ENCODE assay signal across 9 mouse cellular contexts in the genomic region with DNA sequence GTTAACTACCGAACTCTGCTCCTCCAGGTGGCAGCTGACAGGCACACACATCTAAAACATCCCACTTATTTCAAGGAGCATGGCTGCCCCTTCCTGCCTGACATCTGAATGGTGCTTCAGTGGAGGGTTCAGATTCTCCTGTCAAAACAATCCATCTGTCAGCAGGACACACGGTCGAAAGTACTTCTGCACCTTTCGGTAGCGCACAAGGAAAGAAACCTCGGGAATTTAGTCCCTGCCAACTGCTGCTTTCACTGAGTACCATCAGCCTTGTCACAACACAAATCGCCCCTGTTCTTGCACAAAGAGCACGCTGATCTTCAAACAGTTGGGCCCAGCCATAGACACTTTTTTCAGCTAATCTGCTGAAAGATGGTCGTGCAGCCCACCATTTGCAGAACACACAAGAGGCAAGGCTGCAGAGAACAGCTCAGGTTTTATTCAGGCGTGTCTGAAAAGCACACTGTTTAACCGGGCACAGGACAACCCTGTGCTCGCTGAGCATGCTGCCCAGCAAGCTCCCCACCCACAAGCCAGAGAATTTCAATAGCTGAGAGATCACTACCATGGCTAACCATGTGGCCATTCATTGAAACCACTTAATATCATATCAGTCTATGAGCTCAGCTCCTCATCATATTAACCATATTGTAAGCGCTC. TPM values are rescaled to one million over a fixed set of nuclear protein-coding genes. Genes with fewer than 3 reads are reported as not detected.
DNase-seq lines count a peak whose midpoint lies in the region; ATAC-seq and TF ChIP-seq lines count a peak whose summit lies in the region.
"Had no signal": no experiment of that assay in that cellular context is flagged by ENCODE, and none has a peak within 500 bp of the region (broad histone marks: within the 10 kb centered on the region; RNA-seq: fewer than 3 reads in every experiment).

No protein-coding gene starts in this region.

- H3K4me1 ChIP-seq in heart, embryonic 10.5 days: peaks cover 49% of the 10 kb centered on the region
- H3K4me1 ChIP-seq in lung, embryonic 14.5 days (ENCODE audit: insufficient read depth): peaks cover 13% of the 10 kb centered on the region
- H3K4me1 ChIP-seq in hindbrain, embryonic 11.5 days (replicated peaks; ENCODE audit: control insufficient read depth, insufficient read depth, low read length): peaks cover 7% of the 10 kb centered on the region; the same call in 1 of the 2 replicates
- peaks cover 38% of the 10 kb centered on the region for H3K4me1 ChIP-seq in neural tube, embryonic 15.5 days

- H3K27me3 ChIP-seq in heart, embryonic 10.5 days (ENCODE audit: insufficient read depth, poor library complexity, severe bottlenecking): no peaks in the 10 kb centered on the region
- H3K27me3 ChIP-seq in lung, embryonic 14.5 days (ENCODE audit: insufficient read depth, low read length): no peaks in the 10 kb centered on the region
- H3K27me3 ChIP-seq in hindbrain, embryonic 11.5 days (ENCODE audit: control insufficient read depth, insufficient read depth, low read length): no peaks in the 10 kb centered on the region
- no peaks in the 10 kb centered on the region for H3K27me3 ChIP-seq in neural tube, embryonic 15.5 days (replicated peaks)

- TF ChIP-seq CTCF in lung, embryonic 14.5 days (IDR thresholded peaks at IDR 0.05; ENCODE audit: low read depth): no peak

- no peak overlapping the region for H3K27ac ChIP-seq in heart, embryonic 10.5 days
- H3K27ac ChIP-seq in lung, embryonic 14.5 days (ENCODE audit: low read depth): no peak overlapping the region
- H3K27ac ChIP-seq in hindbrain, embryonic 11.5 days (ENCODE audit: low read depth, low read length): no peak overlapping the region
- no peak overlapping the region for H3K27ac ChIP-seq in neural tube, embryonic 15.5 days (replicated peaks)

- H3K9me3 ChIP-seq in heart, embryonic 10.5 days: no peaks in the 10 kb centered on the region
- no peaks in the 10 kb centered on the region for H3K9me3 ChIP-seq in lung, embryonic 14.5 days (ENCODE audit: low read depth, low read length)
- H3K9me3 ChIP-seq in hindbrain, embryonic 11.5 days (ENCODE audit: control insufficient read depth, low read length): no peaks in the 10 kb centered on the region
- no peaks in the 10 kb centered on the region for H3K9me3 ChIP-seq in neural tube, embryonic 15.5 days (replicated peaks)

- H3K4me3 ChIP-seq in heart, embryonic 10.5 days: peak overlapping the region; percentile 3
- no peak overlapping the region for H3K4me3 ChIP-seq in lung, embryonic 14.5 days (ENCODE audit: low read depth, low read length)
- no peak overlapping the region for H3K4me3 ChIP-seq in hindbrain, embryonic 11.5 days (ENCODE audit: low read depth, low read length)
- H3K4me3 ChIP-seq in neural tube, embryonic 15.5 days (replicated peaks): no peak overlapping the region

- H3K9ac ChIP-seq in lung, embryonic 14.5 days: no peak overlapping the region
- no peak overlapping the region for H3K9ac ChIP-seq in hindbrain, embryonic 11.5 days (ENCODE audit: low read depth, low read length)
- no peak overlapping the region for H3K9ac ChIP-seq in neural tube, embryonic 15.5 days (replicated peaks)

- ATAC-seq in lung, embryonic 14.5 days (ENCODE audit: insufficient read depth): 0 out of 2 replicates have a peak, but pooled peaks have one; percentile 28
- ATAC-seq in hindbrain, embryonic 11.5 days (ENCODE audit: low FRiP score): no peak
- no peak for ATAC-seq in neural tube, embryonic 15.5 days (ENCODE audit: low FRiP score)

- no peak for DNase-seq in heart, embryonic 10.5 days (ENCODE audit: low spot score)
- DNase-seq in heart, adult 8-10 months (ENCODE audit: low spot score): no peak
- no peak for DNase-seq in lung, embryonic 14.5 days
- DNase-seq in lung, postnatal 10 days: no peak
- DNase-seq in hindbrain, embryonic 11.5 days (ENCODE audit: low spot score): peak; percentile 27
- DNase-seq in gastrocnemius, postnatal 36 days: no peak
- DNase-seq in urinary bladder, postnatal 36 days (ENCODE audit: low spot score in 2 of 2): no peak
- DNase-seq: B cell, adult 2 months had no signal

- 31% methylated on average over 13 of the region's 13 CpGs for WGBS in heart, embryonic 10.5 days
- 14% methylated on average over 13 of the region's 13 CpGs for WGBS in lung, embryonic 14.5 days
- WGBS in hindbrain, embryonic 11.5 days: 38% methylated on average over 13 of the region's 13 CpGs
- WGBS in neural tube, embryonic 15.5 days: 45% methylated on average over 13 of the region's 13 CpGs

- H3K4me2 ChIP-seq in lung, embryonic 14.5 days: peak overlapping the region; percentile 37; the same call in 1 of the 2 replicates
- H3K4me2 ChIP-seq in hindbrain, embryonic 11.5 days (replicated peaks; ENCODE audit: low read depth, low read length): no peak overlapping the region
- H3K4me2 ChIP-seq in neural tube, embryonic 15.5 days: peak overlapping the region; percentile 9; the same call in 1 of the 2 replicates

- H3K36me3 ChIP-seq in heart, embryonic 10.5 days: no peaks in the 10 kb centered on the region
- no peaks in the 10 kb centered on the region for H3K36me3 ChIP-seq in lung, embryonic 14.5 days (ENCODE audit: insufficient read depth)
- no peaks in the 10 kb centered on the region for H3K36me3 ChIP-seq in hindbrain, embryonic 11.5 days (ENCODE audit: control insufficient read depth, insufficient read depth, low read length)
- H3K36me3 ChIP-seq in neural tube, embryonic 15.5 days: no peaks in the 10 kb centered on the region

- intact Hi-C loops in gastrocnemius, postnatal 36 days (cut with DNase I): no loop called here

RNA-seq across cellular contexts. Expression of gene Lrig1, which starts 31.6 kb away (rescaled TPM):
- 9.7 and 11.8 TPM in 2 replicates for polyA plus RNA-seq in heart, embryonic 10.5 days (2016; fragmentation: Nextera tagmentation; extraction: Ambion mirVana)
- total RNA-seq in heart, adult 8-10 months (2022): 10 to 100 TPM; 27.0 to 36.3 (median 32.2) TPM
- polyA plus RNA-seq in lung, embryonic 14.5 days (2014; fragmentation: Nextera tagmentation; extraction: Ambion mirVana): 11.5 and 13.5 TPM in 2 replicates
- 18.0 and 20.2 TPM in 2 replicates for polyA plus RNA-seq in hindbrain, embryonic 11.5 days (2014; fragmentation: Nextera tagmentation; extraction: Ambion mirVana)
- 14.5 and 15.0 TPM in 2 replicates for polyA plus RNA-seq in neural tube, embryonic 15.5 days (2015; fragmentation: Nextera tagmentation; extraction: Ambion mirVana)
- 10 to 100 TPM; 49.2 to 51.2 TPM for total RNA-seq in gastrocnemius, postnatal 36 days (2021)
